Mouse (Mus musculus) central nervous system, embryonic 11.5 days (tissue): ENCODE data around the gene Nme2. TPM values are rescaled to one million over a fixed set of nuclear protein-coding genes. Genes with fewer than 3 reads are reported as not detected.

Experiments
- polyA plus RNA-seq: library from polyadenylated mRNA; depleted of rRNA; stranded (reverse); fragments of >200 nt; gene quantifications from 2 replicates; pipeline ENCODE4 v1.2.3, GENCODE M21; 2012; rRNA removed

Gene Nme2
- 111 and 317 TPM in 2 replicates for polyA plus RNA-seq

DNA sequence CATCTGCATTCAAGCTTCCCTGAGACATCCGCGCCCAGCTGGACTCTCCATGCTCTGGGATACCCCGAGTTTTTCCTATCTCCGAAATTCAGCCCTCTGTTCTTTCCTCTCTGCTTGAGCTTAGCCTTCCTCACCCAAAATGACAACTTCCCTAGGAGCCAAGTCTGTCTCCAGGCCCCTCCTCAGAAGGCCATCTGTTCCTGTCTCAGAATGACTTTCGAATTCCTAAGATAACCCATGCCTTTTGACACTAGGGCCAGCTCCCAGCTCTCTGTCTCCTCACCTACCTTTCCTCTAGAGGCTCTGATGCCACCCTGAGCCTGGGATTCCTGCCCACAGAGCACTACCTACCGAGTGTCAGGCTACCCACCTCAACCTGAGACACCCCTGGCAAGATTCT is at the start of gene Nme2:
Nme2 (minus strand) TSS at position 101 of the 400 bp plus-strand sequence.

DNA sequence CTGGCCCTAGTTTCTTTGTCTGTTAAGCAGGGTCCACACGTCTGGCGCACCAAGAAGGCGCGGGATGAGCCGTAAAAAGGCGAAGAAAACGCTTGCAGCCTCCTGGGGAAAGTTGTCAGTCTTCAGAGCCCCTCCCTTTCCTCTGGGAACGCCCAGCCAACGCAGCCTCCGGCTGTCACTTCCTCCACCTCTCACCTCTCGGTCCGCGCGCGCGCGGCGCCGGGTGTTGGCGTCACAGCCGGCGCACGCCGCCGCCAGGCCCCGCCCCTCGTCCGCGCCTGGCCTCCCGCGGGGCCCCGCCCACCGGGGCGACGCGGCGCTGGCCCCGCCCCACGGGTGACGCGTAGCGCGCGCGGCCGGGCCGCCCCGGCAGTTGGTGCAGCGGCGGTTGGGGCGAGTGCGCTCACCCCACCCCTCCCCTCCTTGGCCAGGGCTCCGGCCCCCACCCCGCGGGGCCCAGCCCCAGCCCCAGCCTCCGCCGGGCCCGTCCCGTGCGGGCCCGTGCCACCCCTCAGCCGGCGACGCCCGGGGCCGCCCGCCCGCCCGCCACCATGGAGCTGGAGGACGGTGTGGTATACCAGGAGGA is 39.8 kb upstream of the Nme2 start, which contains the start of gene Spag9:
Spag9 (plus strand) TSS at position 372 of the 586 bp plus-strand sequence.

DNA sequence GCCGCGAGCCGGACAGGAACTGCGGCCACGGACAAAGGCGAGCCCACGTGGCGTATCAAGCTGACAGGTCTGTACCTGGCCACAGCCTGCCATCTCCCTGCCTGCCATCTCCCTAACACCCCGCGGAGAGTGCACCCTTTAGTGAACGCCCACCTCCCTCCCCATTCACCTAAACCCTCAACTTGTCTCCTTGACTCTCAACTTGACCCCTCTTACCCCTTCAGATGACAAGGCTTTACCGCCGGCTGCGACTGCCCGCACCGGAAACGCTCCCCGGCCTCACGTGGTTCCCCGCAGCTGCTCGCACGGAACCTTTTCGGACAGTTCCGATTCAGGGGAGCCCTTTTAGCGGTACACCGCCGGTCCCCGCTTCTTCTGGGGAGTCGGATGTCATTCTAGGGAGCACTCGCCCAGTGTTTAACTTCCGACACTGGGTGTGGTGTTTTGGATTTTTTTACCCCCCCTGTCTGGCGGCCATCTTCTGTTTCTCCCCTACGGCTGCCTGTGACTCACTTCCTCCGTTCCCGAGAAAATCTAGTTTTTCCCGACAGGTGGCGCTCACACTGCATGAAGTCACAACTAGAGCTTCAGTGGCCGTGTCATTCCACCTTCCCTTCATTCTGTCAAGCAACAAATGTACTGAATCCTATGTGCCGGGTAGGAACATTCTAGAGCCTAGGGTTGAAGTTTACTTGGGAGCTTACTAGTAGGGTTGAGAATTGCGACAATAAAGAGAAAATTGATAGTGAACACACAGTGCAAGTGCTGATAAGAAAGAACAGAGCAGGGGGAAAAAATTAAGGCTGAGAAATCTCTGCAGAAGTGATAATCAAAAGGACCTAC is 12.2 kb upstream of the Nme2 start, which contains the start of the genes Gm20390 and Nme1:
Gm20390 (minus strand) TSS at position 289 of the 843 bp plus-strand sequence.
Nme1 (minus strand) TSS at position 517 of the 843 bp plus-strand sequence.

Other genes with a start within 250 kb of the Nme2 start
- gene Utp18, start 70.5 kb downstream of the Nme2 start, polyA plus RNA-seq: 29.0 and 42.0 TPM in 2 replicates
- gene Mbtd1, start 70.4 kb downstream of the Nme2 start, polyA plus RNA-seq: 49.2 and 62.0 TPM in 2 replicates
- gene Gm20390, start 12.0 kb upstream of the Nme2 start, polyA plus RNA-seq: 228 and 431 TPM in 2 replicates
- 263 and 406 TPM in 2 replicates for gene Nme1, start 12.3 kb upstream of the Nme2 start, polyA plus RNA-seq
- gene Spag9, start 39.8 kb upstream of the Nme2 start, polyA plus RNA-seq: 74.9 and 93.0 TPM in 2 replicates